Mouse (Mus musculus): Measurements from ENCODE around the gene Steap1. TPM values are rescaled to one million over a fixed set of nuclear protein-coding genes. Genes with fewer than 3 reads are reported as not detected.

The Steap1 gene
- polyA plus RNA-seq, 1 experiment, result 90.3 TPM

DNA sequence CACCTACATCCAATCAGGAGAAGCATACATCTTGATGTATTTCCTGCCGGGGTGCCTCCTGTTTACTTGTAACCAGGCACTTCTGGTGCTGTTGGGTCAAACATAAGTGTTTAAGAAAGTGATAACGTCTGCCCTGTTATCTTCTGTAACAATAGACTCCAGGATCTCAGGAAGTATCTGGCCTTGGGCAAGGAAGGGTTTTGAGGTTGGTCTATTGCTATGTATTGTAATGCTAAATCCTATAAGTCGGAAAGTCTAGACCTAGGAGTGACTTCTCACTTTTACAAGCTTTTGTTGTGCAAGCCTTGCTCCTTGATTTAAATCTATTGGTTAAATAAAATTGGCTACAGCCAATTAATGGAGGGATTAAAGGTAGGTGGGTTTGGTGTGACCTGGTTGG lies 50.3 kb downstream of the Steap1 start:
- H3K4me3 ChIP-seq, result no peak overlapping the region
- H3ac ChIP-seq (ENCODE audit: control insufficient read depth, insufficient read length), result no peak overlapping the region
- H3K36me3 ChIP-seq (ENCODE audit: control insufficient read depth, insufficient read depth), result no peaks in the 10 kb centered on the region
- no peaks in the 10 kb centered on the region for H3K79me2 ChIP-seq (ENCODE audit: control insufficient read depth, insufficient read depth)
- no peak overlapping the region for H3K4me2 ChIP-seq (ENCODE audit: low read depth)
- no peaks in the 10 kb centered on the region for H3K27me3 ChIP-seq (ENCODE audit: control insufficient read depth, insufficient read depth, insufficient read length)
- TF ChIP-seq E2F4 (IDR thresholded peaks at IDR 0.05; ENCODE audit: insufficient read depth) (no peak), TCF12 (IDR thresholded peaks at IDR 0.05; ENCODE audit: insufficient read depth, poor library complexity, severe bottlenecking) (no peak), TCF3 (IDR thresholded peaks at IDR 0.05; ENCODE audit: insufficient read length, low read depth) (no peak), REST (IDR thresholded peaks at IDR 0.05; ENCODE audit: insufficient read depth, insufficient read length) (no peak), POLR2AphosphoS2 (IDR thresholded peaks at IDR 0.05; ENCODE audit: insufficient read length, low read depth) (no peak), USF1 (IDR thresholded peaks at IDR 0.05; ENCODE audit: low read depth) (no peak), MYOD1 (IDR thresholded peaks at IDR 0.05; ENCODE audit: control insufficient read depth in 1 of 3, insufficient read length in 2 of 3, low read depth in 2 of 3) (no peak), MAX (IDR thresholded peaks at IDR 0.05; ENCODE audit: low read depth) (no peak), MYOG (IDR thresholded peaks at IDR 0.05; ENCODE audit: control insufficient read depth in 1 of 3, insufficient read depth in 1 of 3, insufficient read length in 2 of 3, low read depth in 2 of 3) (no peak), CEBPB (IDR thresholded peaks at IDR 0.05; ENCODE audit: insufficient read depth, poor library complexity, severe bottlenecking) (no peak), POLR2A (IDR thresholded peaks at IDR 0.05; ENCODE audit: insufficient read length, low read depth) (no peak), SRF (IDR thresholded peaks at IDR 0.05; ENCODE audit: control insufficient read depth, insufficient read length, low read depth) (no peak)

DNA sequence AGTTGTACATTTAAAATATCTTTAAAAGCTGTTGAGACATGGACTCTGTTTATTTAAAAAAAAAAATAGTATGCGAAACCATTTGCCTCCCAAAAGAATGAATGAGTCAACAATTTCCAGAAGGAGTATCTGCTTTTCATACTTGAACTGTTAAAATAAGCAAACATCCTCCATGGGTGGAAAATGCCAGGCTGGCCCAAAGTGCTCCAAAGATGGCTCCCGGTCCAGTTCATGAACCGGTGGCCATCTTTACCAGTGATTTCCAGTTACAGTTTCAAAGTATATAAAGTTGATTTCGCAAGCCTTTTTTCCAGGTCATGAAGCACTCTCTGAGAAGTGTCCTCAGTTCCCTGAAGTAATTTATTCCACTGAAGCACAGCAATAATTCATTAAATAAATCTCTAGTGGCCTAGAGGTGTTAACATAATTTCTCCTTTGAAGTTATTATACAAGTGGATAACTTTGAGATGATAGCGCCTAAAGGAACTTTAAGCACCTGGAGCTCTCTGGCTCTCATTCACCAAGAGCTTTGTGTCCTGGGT lies 53.7 kb downstream of the Steap1 start:
- Histone ChIP-seq H3K36me3 (ENCODE audit: control insufficient read depth, insufficient read depth) (no peaks in the 10 kb centered on the region), H3ac (ENCODE audit: control insufficient read depth, insufficient read length) (no peak overlapping the region), H3K27me3 (ENCODE audit: control insufficient read depth, insufficient read depth, insufficient read length) (no peaks in the 10 kb centered on the region), H3K4me3 (no peak overlapping the region), H3K79me2 (ENCODE audit: control insufficient read depth, insufficient read depth) (peaks cover 31% of the 10 kb centered on the region), H3K4me2 (ENCODE audit: low read depth) (no peak overlapping the region)
- no peak for TF ChIP-seq SRF (IDR thresholded peaks at IDR 0.05; ENCODE audit: control insufficient read depth, insufficient read length, low read depth)
- TF ChIP-seq MYOG (IDR thresholded peaks at IDR 0.05; ENCODE audit: control insufficient read depth in 1 of 3, insufficient read depth in 1 of 3, insufficient read length in 2 of 3, low read depth in 2 of 3), result no peak
- no peak for TF ChIP-seq TCF3 (IDR thresholded peaks at IDR 0.05; ENCODE audit: insufficient read length, low read depth)
- TF ChIP-seq REST (IDR thresholded peaks at IDR 0.05; ENCODE audit: insufficient read depth, insufficient read length), result no peak
- TF ChIP-seq USF1 (IDR thresholded peaks at IDR 0.05; ENCODE audit: low read depth), result no peak
- TF ChIP-seq MAX (IDR thresholded peaks at IDR 0.05; ENCODE audit: low read depth), result no peak
- TF ChIP-seq E2F4 (IDR thresholded peaks at IDR 0.05; ENCODE audit: insufficient read depth), result no peak
- no peak for TF ChIP-seq TCF12 (IDR thresholded peaks at IDR 0.05; ENCODE audit: insufficient read depth, poor library complexity, severe bottlenecking)
- no peak for TF ChIP-seq MYOD1 (IDR thresholded peaks at IDR 0.05; ENCODE audit: control insufficient read depth in 1 of 3, insufficient read length in 2 of 3, low read depth in 2 of 3)
- TF ChIP-seq CEBPB (IDR thresholded peaks at IDR 0.05; ENCODE audit: insufficient read depth, poor library complexity, severe bottlenecking), result no peak
- TF ChIP-seq POLR2A (IDR thresholded peaks at IDR 0.05; ENCODE audit: insufficient read length, low read depth), result no peak
- TF ChIP-seq POLR2AphosphoS2 (IDR thresholded peaks at IDR 0.05; ENCODE audit: insufficient read length, low read depth), result no peak

DNA sequence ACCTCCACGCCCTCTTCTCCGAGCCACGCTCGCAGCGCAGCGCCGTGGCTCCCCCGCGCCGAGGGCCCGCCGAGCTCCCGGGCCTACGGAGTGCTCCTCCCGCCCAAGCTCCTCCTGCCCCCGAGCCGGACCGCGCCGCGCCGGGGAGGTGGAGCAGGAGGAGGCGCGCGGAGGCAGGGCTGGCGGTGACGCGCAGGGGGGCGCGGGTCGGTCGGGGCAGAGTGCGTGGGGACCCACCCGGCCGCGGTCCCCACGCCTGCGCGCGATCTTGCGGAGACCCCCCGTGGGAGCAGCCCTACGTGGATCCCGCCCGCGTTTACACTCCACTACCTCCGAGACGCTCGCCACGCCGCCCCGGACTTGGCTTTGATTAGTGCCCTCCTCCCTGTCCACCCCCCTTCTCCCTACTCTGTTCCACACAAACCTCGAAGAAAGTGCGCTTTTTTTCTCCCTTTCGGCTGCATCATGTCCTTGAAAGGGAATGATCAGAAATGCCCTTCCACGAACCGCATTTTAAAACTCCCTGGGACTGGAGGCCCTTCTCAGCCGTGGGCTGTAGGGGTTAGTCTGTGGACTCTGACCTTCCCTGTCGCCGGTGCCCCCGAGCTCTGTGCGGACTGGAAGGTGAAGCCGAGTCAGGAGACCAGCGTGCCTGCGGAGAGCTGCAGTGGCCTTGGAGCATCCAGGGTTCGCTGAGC lies 55.0 kb downstream of the Steap1 start, which contains the start of gene Steap2:
Gene Steap2 (minus strand): TSS at position 623 of the 698 bp plus-strand sequence.
- Histone ChIP-seq H3K36me3 (ENCODE audit: control insufficient read depth, insufficient read depth) (no peaks in the 10 kb centered on the region), H3K4me2 (ENCODE audit: low read depth) (peak within 1 kb of the TSS; percentile 87), H3K4me3 (peak within 1 kb of the TSS; percentile 73), H3ac (ENCODE audit: control insufficient read depth, insufficient read length) (peak within 1 kb of the TSS; percentile 81), H3K79me2 (ENCODE audit: control insufficient read depth, insufficient read depth) (peaks cover 40% of the 10 kb centered on the region), H3K27me3 (ENCODE audit: control insufficient read depth, insufficient read depth, insufficient read length) (no peaks in the 10 kb centered on the region)
- no peak for TF ChIP-seq MAX (IDR thresholded peaks at IDR 0.05; ENCODE audit: low read depth)
- TF ChIP-seq POLR2A (IDR thresholded peaks at IDR 0.05; ENCODE audit: insufficient read length, low read depth), result peak; percentile 93
- peak in 1 of 3 experiments; percentile 36 for TF ChIP-seq MYOG (IDR thresholded peaks at IDR 0.05; ENCODE audit: control insufficient read depth in 1 of 3, insufficient read depth in 1 of 3, insufficient read length in 2 of 3, low read depth in 2 of 3)
- peak; percentile 82 for TF ChIP-seq POLR2AphosphoS2 (IDR thresholded peaks at IDR 0.05; ENCODE audit: insufficient read length, low read depth)

DNA sequence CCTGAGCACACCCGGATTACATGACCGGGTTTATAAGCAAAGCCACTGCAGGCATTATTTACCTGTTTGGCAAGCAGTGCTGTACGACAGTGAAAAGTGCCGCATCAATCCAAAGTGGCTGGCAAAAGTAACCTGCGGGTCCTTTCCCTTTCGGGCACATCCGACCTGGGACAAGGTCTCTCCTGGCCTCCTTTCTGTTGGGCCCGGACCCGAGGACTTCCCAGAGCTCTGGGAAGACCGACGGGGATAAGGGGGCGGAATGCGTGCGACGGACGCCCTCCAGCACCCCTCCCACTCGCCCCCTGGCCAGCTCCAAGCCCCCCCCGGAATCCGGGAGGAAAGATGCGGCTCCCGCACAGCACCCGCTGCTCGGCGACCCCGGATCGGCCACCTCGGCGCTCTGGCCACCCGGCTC lies 55.6 kb downstream of the Steap1 start:
- no peak for TF ChIP-seq CEBPB (IDR thresholded peaks at IDR 0.05; ENCODE audit: insufficient read depth, poor library complexity, severe bottlenecking)
- TF ChIP-seq POLR2AphosphoS2 (IDR thresholded peaks at IDR 0.05; ENCODE audit: insufficient read length, low read depth), result no peak
- TF ChIP-seq MYOG (IDR thresholded peaks at IDR 0.05; ENCODE audit: control insufficient read depth in 1 of 3, insufficient read depth in 1 of 3, insufficient read length in 2 of 3, low read depth in 2 of 3), result no peak
- no peak for TF ChIP-seq TCF3 (IDR thresholded peaks at IDR 0.05; ENCODE audit: insufficient read length, low read depth)
- TF ChIP-seq MYOD1 (IDR thresholded peaks at IDR 0.05; ENCODE audit: control insufficient read depth in 1 of 3, insufficient read length in 2 of 3, low read depth in 2 of 3), result no peak
- TF ChIP-seq REST (IDR thresholded peaks at IDR 0.05; ENCODE audit: insufficient read depth, insufficient read length), result no peak
- TF ChIP-seq MAX (IDR thresholded peaks at IDR 0.05; ENCODE audit: low read depth), result no peak
- TF ChIP-seq SRF (IDR thresholded peaks at IDR 0.05; ENCODE audit: control insufficient read depth, insufficient read length, low read depth), result no peak
- no peak for TF ChIP-seq USF1 (IDR thresholded peaks at IDR 0.05; ENCODE audit: low read depth)
- no peak for TF ChIP-seq E2F4 (IDR thresholded peaks at IDR 0.05; ENCODE audit: insufficient read depth)
- no peak for TF ChIP-seq TCF12 (IDR thresholded peaks at IDR 0.05; ENCODE audit: insufficient read depth, poor library complexity, severe bottlenecking)
- TF ChIP-seq POLR2A (IDR thresholded peaks at IDR 0.05; ENCODE audit: insufficient read length, low read depth), result no peak
- Histone ChIP-seq H3K4me3 (peak overlapping the region; percentile 73), H3K4me2 (ENCODE audit: low read depth) (peak overlapping the region; percentile 87), H3K79me2 (ENCODE audit: control insufficient read depth, insufficient read depth) (peaks cover 40% of the 10 kb centered on the region), H3ac (ENCODE audit: control insufficient read depth, insufficient read length) (peak overlapping the region; percentile 81), H3K27me3 (ENCODE audit: control insufficient read depth, insufficient read depth, insufficient read length) (no peaks in the 10 kb centered on the region), H3K36me3 (ENCODE audit: control insufficient read depth, insufficient read depth) (no peaks in the 10 kb centered on the region)
